Mouse (Mus musculus) c-Kit-positive CD71-positive TER-119-negative erythroid progenitor cells, embryonic 14.5 days (primary cell): ENCODE results near the gene Agt.

Experiments used
- DNase-seq: peaks from one replicate; pipeline ENCODE4 v3.0.0-alpha.2; 2013; ENCODE audit warnings: low read depth

Agt gene

GRCm38 (mm10) chr8:124507572-124508320 is 61.8 kb downstream of the Agt start:
- no peak for DNase-seq
